Mouse (Mus musculus) liver, adult 2 months (tissue): ENCODE measurements around the gene Olfr736.

ENCODE experiments used
- CTCF ChIP-seq: fragments of 200-500 bp; IDR thresholded peaks from 2 replicates; pipeline ENCODE4 v1.5.1; 2011; ENCODE audit warnings: low read depth, low read length, control low read depth
- POLR2A ChIP-seq: fragments of 200-500 bp; IDR thresholded peaks from 2 replicates; pipeline ENCODE4 v1.6.1; 2011; ENCODE audit warnings: low read length, control low read depth; ENCODE audit not compliant: insufficient read depth; ENCODE audit errors: extremely low read depth

GRCm38 (mm10) chr14:50380863-50381262 is at the start of gene Olfr736:
- TF ChIP-seq CTCF (no peak), POLR2A (no peak)
